Mouse (Mus musculus) G1E (cell line): Measurements from ENCODE around the gene Tsr2.

Experiments
- CTCF ChIP-seq: IDR thresholded peaks from 2 replicates; pipeline ENCODE4 v1.5.1; 2012; ENCODE audit warnings: low read depth, low read length, inconsistent platforms, mixed read lengths
- GATA1 ChIP-seq: IDR thresholded peaks from 2 replicates; pipeline ENCODE4 v1.6.1; 2012; ENCODE audit warnings: borderline replicate concordance, low read length, inconsistent platforms, mixed read lengths
- GATA2 ChIP-seq: IDR thresholded peaks from 2 replicates; pipeline ENCODE4 v1.6.1; 2012; ENCODE audit warnings: low read depth, low read length, inconsistent platforms, borderline replicate concordance
- POLR2AphosphoS5 ChIP-seq: IDR thresholded peaks from 2 replicates; pipeline ENCODE4 v1.6.1; 2012; ENCODE audit warnings: low read depth, low read length, inconsistent platforms; ENCODE audit not compliant: insufficient replicate concordance
- TAL1 ChIP-seq: conservative IDR thresholded peaks from 2 replicates; pipeline ENCODE4 v1.6.1; 2012; ENCODE audit warnings: low read depth, low read length, inconsistent platforms, mixed read lengths

DNA sequence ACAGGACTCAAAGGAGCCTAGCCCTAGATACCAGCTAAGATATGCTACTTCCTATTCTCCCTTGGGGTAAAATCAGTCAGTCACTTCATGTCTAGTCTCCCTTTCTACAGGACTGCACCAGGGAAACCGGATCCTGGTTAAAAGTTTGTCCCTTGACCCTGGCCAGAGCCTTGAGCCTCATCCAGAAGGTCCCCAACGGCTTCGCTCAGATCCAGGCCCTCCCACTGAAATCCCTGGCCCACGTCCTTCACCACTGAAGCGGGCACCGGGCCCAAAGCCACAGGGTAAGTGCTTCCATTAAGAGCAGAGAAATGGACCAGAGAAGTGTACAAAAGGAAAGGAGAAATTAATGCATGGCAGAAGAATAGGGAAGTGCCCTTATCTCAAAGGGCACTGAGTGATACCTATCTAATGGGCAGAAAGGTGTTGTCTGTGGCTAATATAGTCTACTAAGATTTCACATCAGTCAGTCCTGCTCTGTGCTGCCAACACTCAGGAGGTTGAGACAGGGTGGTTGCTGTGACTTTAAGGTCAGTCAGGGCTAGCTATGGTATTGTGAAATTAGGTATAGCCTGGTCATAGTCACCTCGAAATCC, 30.2 kb downstream of the Tsr2 start:
- no peak for TF ChIP-seq CTCF
- TF ChIP-seq POLR2AphosphoS5, result no peak
- TF ChIP-seq TAL1, result no peak
- no peak for TF ChIP-seq GATA1
- no peak for TF ChIP-seq GATA2
